Mouse (Mus musculus) stomach, postnatal 0 days (tissue): ENCODE measurements around the gene Tanc1. TPM values are rescaled to one million over a fixed set of nuclear protein-coding genes. Genes with fewer than 3 reads are reported as not detected.

Experiments used
- ATAC-seq: fragments of 200-750 bp; cut with Nextera tagmentation; 2 replicates; pipeline ENCODE4 v1.8.0; 2017; ENCODE audit not compliant: low FRiP score, low TSS enrichment
- DNase-seq: peaks from one replicate; pipeline ENCODE4 v3.0.0-alpha.2; 2016; ENCODE audit warnings: low spot score
- H3K27ac ChIP-seq: fragments of 300-500 bp; sonication (generic); replicated peaks from 2 replicates; pipeline ENCODE4 v1.5.1; 2014; ENCODE audit warnings: mild to moderate bottlenecking, control low read depth
- H3K27me3 ChIP-seq: fragments of 300-500 bp; sonication (generic); 2 replicates; pipeline ENCODE4 v1.6.1; 2014; ENCODE audit warnings: low read length; ENCODE audit not compliant: control insufficient read depth, insufficient read depth
- H3K36me3 ChIP-seq: fragments of 300-500 bp; sonication (generic); 2 replicates; pipeline ENCODE4 v1.6.1; 2014; ENCODE audit warnings: low read length, mixed read lengths; ENCODE audit not compliant: control insufficient read depth, insufficient read depth
- H3K4me1 ChIP-seq: fragments of 300-500 bp; sonication (generic); replicated peaks from 2 replicates; pipeline ENCODE4 v1.6.1; 2014; ENCODE audit warnings: antibody characterized with exemption; ENCODE audit not compliant: control insufficient read depth, insufficient read depth
- H3K4me2 ChIP-seq: fragments of 300-500 bp; sonication (generic); replicated peaks from 2 replicates; pipeline ENCODE4 v1.6.1; 2014; ENCODE audit warnings: low read depth, mild to moderate bottlenecking, control low read depth, moderate library complexity
- H3K4me3 ChIP-seq: fragments of 300-500 bp; sonication (generic); 2 replicates; pipeline ENCODE4 v1.5.1; 2014; ENCODE audit warnings: low read depth, low read length, control low read depth
- H3K9ac ChIP-seq: fragments of 300-500 bp; sonication (generic); 2 replicates; pipeline ENCODE4 v1.6.1; 2014; ENCODE audit warnings: mild to moderate bottlenecking, low read length, control low read depth, mixed read lengths
- H3K9me3 ChIP-seq: fragments of 300-500 bp; sonication (generic); 2 replicates; pipeline ENCODE4 v1.6.1; 2016; ENCODE audit warnings: low read length; ENCODE audit not compliant: control insufficient read depth
- CTCF ChIP-seq: IDR thresholded peaks from 2 replicates; pipeline ENCODE4 v1.5.1; 2016; ENCODE audit warnings: antibody characterized with exemption, low read depth, mild to moderate bottlenecking, moderate library complexity
- EP300 ChIP-seq: optimal IDR thresholded peaks from 2 replicates; pipeline ENCODE3; 2016; ENCODE audit warnings: antibody characterized with exemption
- WGBS: fragments of 180-500 bp; shearing (Covaris S2); extraction: QIAGEN DNeasy Blood & Tissue Kit; methylation state at CpG from one replicate; pipeline ENCODE4 v1.1.7; 2014; 5-methylcytosine and 5-hydroxymethylcytosine counted together
- polyA plus RNA-seq: library from polyadenylated mRNA; unstranded; fragments of >200 nt; fragmentation: Nextera tagmentation; extraction: Ambion mirVana; gene quantifications from 2 replicates; pipeline ENCODE4 v1.2.1, GENCODE M21; 2015

Tanc1 gene
- polyA plus RNA-seq, 1 experiment from 2014 or later: 13.4 TPM

DNA sequence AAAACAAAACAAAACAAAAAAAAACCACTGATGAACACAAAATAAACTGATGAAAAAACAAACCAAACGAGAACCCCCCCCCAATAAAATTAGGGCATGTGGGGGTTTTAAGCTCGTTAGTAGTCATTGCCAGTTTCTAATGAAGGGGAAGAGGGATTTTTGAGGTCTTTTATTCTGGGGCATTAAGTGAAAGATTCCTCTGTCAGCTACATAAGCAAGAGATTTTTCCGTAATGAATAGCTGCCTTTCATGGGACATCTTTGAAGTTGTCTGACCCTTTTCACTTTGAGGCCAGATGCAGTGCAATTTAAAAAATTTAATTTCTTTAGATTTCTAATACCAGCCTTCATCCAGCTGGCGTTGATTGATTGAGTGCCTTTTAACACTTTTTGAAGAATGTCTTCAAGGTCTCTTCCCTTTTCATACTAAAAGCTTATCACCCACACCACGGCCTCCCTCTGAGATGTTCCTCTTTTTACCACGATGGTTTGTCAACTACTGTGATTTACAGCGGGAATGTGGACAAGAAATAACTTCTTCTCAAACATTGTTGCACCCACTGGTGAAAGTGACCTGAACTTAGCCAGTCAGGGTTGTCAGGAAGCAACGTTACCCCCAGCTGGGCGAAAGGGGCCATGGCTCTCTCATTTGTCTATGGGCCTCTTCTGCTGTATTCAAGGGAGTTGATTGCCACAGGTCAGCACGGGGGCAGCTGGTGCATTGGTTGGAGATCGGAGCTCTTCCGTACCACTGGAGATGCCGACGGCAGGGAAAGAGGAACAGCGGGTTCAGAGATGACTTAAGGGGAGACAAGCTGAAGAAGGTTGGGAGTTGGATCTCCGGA, 76.6 kb downstream of the Tanc1 start:
- H3K27ac ChIP-seq: no peak overlapping the region
- H3K4me1 ChIP-seq: peaks cover 3% of the 10 kb centered on the region; the same call in 1 of the 2 replicates
- no peaks in the 10 kb centered on the region for H3K36me3 ChIP-seq
- ATAC-seq (no peak), DNase-seq (no peak)
- no peaks in the 10 kb centered on the region for H3K27me3 ChIP-seq
- WGBS: 61% methylated on average over 16 of the region's 16 CpGs
- TF ChIP-seq EP300: no peak
- no peak for TF ChIP-seq CTCF
- H3K9me3 ChIP-seq: no peaks in the 10 kb centered on the region
- no peak overlapping the region for H3K9ac ChIP-seq
- H3K4me3 ChIP-seq: no peak overlapping the region
- no peak overlapping the region for H3K4me2 ChIP-seq

DNA sequence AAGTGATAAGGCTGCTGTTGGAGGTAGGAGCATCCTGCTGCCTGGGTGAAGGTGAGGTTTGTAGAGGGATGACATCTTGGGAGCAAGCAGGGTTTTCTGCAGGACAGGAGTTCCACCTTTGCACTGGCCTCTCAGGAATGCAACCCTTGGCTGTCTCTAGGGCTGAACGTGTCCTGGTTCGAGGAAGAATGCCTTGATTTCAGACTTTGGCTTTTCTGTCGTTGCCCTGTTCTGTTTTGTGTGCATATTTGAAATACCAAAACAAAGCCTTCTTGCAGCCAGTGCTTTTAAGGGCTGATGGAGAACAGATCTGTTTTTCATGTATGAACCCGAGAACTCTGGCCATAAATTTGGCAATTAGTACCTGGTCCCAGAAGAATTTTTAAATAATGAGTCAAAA, 79.3 kb downstream of the Tanc1 start:
- TF ChIP-seq CTCF: no peak
- TF ChIP-seq EP300: no peak
- H3K36me3 ChIP-seq: no peaks in the 10 kb centered on the region
- no peak overlapping the region for H3K4me3 ChIP-seq
- ATAC-seq: no peak
- no peak overlapping the region for H3K4me2 ChIP-seq
- DNase-seq: no peak
- WGBS: 22% methylated on average over 4 of the region's 4 CpGs
- no peaks in the 10 kb centered on the region for H3K9me3 ChIP-seq
- no peaks in the 10 kb centered on the region for H3K27me3 ChIP-seq
- H3K27ac ChIP-seq: no peak overlapping the region
- no peaks in the 10 kb centered on the region for H3K4me1 ChIP-seq
- no peak overlapping the region for H3K9ac ChIP-seq

DNA sequence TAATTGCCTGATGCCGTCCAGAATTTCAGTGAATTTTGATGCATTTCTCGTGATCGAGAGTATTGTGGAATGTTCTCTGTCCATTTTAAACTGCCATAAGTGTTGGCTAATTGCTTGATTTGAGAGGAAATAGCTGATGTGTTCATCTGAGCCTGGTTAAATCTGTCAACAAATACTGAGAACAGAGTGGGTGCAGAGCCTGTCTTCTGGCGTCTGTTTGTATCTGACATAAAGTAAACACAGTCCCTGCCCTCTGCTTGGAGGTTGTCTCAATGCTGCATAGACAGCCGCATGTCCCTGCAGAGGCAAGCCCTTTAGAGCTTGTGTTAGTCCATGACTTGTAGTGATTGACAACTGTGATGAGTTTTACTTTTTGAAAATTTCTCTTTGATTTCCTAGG, 81.6 kb downstream of the Tanc1 start:
- ATAC-seq (no peak), DNase-seq (no peak)
- H3K4me2 ChIP-seq: no peak overlapping the region
- TF ChIP-seq CTCF: no peak
- H3K9me3 ChIP-seq: no peaks in the 10 kb centered on the region
- no peaks in the 10 kb centered on the region for H3K27me3 ChIP-seq
- no peak overlapping the region for H3K4me3 ChIP-seq
- no peak overlapping the region for H3K27ac ChIP-seq
- H3K4me1 ChIP-seq: no peaks in the 10 kb centered on the region; the same call in 1 of the 2 replicates
- no peak overlapping the region for H3K9ac ChIP-seq
- no peaks in the 10 kb centered on the region for H3K36me3 ChIP-seq
- WGBS: 34% methylated on average over 5 of the region's 5 CpGs

GRCm38 (mm10) chr2:59697123-59697522, 85.3 kb downstream of the Tanc1 start:
- Histone ChIP-seq H3K27ac (peak overlapping the region; percentile 74), H3K4me3 (no peak overlapping the region), H3K4me1 (no peaks in the 10 kb centered on the region; the same call in 1 of the 2 replicates), H3K9me3 (no peaks in the 10 kb centered on the region), H3K4me2 (no peak overlapping the region), H3K36me3 (no peaks in the 10 kb centered on the region), H3K9ac (no peak overlapping the region), H3K27me3 (no peaks in the 10 kb centered on the region)
- TF ChIP-seq EP300: no peak
- TF ChIP-seq CTCF: no peak
- 72% methylated on average over 3 of the region's 3 CpGs for WGBS
- no peak for DNase-seq
- ATAC-seq: no peak

GRCm38 (mm10) chr2:59697722-59698634, 86.1 kb downstream of the Tanc1 start:
- no peak for TF ChIP-seq CTCF
- no peak for TF ChIP-seq EP300
- Histone ChIP-seq H3K36me3 (no peaks in the 10 kb centered on the region), H3K4me1 (no peaks in the 10 kb centered on the region; the same call in 1 of the 2 replicates), H3K9ac (peak overlapping the region; percentile 1; the same call in 1 of the 2 replicates), H3K27me3 (no peaks in the 10 kb centered on the region), H3K4me2 (peak overlapping the region; percentile 36), H3K4me3 (peak overlapping the region; percentile 15; the same call in 1 of the 2 replicates), H3K9me3 (no peaks in the 10 kb centered on the region), H3K27ac (peak overlapping the region; percentile 74)
- ATAC-seq (peak; percentile 86), DNase-seq (peak; percentile 79)
- 7% methylated on average over 16 of the region's 16 CpGs for WGBS
